In genomic region chr2:170343819-170344317, GRCm38 (mm10) we compare ENCODE assay signal across 7 mouse cellular contexts.
A peak's percentile ranks its signal among the peaks of the same experiment; 100 is the strongest.
DNase-seq lines count a peak whose midpoint lies in the region; ATAC-seq and TF ChIP-seq lines count a peak whose summit lies in the region.

No protein-coding gene starts in this region.

- no peaks in the 10 kb centered on the region for H3K36me3 ChIP-seq in forebrain, embryonic 15.5 days
- no peaks in the 10 kb centered on the region for H3K36me3 ChIP-seq in liver, embryonic 16.5 days (ENCODE audit: control insufficient read depth, insufficient read depth)

- H3K9me3 ChIP-seq in forebrain, embryonic 15.5 days: no peaks in the 10 kb centered on the region
- no peaks in the 10 kb centered on the region for H3K9me3 ChIP-seq in liver, embryonic 16.5 days (replicated peaks; ENCODE audit: control insufficient read depth, low read length)

- TF ChIP-seq CTCF in lung, adult 2 months (IDR thresholded peaks at IDR 0.05; ENCODE audit: insufficient read depth, low read length): no peak

- no peak overlapping the region for H3K4me3 ChIP-seq in lung, adult 2 months (replicated peaks; ENCODE audit: extremely low read depth, low read depth, low read length)
- no peak overlapping the region for H3K4me3 ChIP-seq in forebrain, embryonic 15.5 days
- no peak overlapping the region for H3K4me3 ChIP-seq in liver, embryonic 16.5 days (ENCODE audit: low read depth, low read length)

- WGBS in lung, adult 2 months: 40% methylated on average over 10 of the region's 10 CpGs
- 39% methylated on average over 10 of the region's 10 CpGs for WGBS in forebrain, embryonic 15.5 days
- 44% methylated on average over 10 of the region's 10 CpGs for WGBS in liver, embryonic 16.5 days (ENCODE audit: insufficient replicate concordance)

- H3K4me2 ChIP-seq in forebrain, embryonic 15.5 days (replicated peaks): no peak overlapping the region
- peak overlapping the region; percentile 0 for H3K4me2 ChIP-seq in liver, embryonic 16.5 days (ENCODE audit: low read depth, low read length)

- no peak for TF ChIP-seq POLR2A in lung, adult 2 months (IDR thresholded peaks at IDR 0.05; ENCODE audit: borderline replicate concordance, extremely low read depth, low read depth, low read length)

- no peaks in the 10 kb centered on the region for H3K4me1 ChIP-seq in lung, adult 2 months (ENCODE audit: control insufficient read depth, insufficient read depth, low read length)
- peaks cover 32% of the 10 kb centered on the region for H3K4me1 ChIP-seq in forebrain, embryonic 15.5 days
- peaks cover 13% of the 10 kb centered on the region for H3K4me1 ChIP-seq in liver, embryonic 16.5 days (ENCODE audit: control insufficient read depth, low read depth, low read length)

- no peaks in the 10 kb centered on the region for H3K27me3 ChIP-seq in forebrain, embryonic 15.5 days
- no peaks in the 10 kb centered on the region for H3K27me3 ChIP-seq in liver, embryonic 16.5 days (ENCODE audit: control insufficient read depth, insufficient read depth, low read depth, low read length)

- peak; percentile 55; the same call in 1 of the 2 replicates for ATAC-seq in forebrain, embryonic 15.5 days (replicated peaks)
- peak; percentile 68 for ATAC-seq in liver, embryonic 16.5 days (ENCODE audit: low read depth)

- DNase-seq in lung, adult 2 months: peak; percentile 34
- DNase-seq in lung, postnatal 10 days: no peak
- peak; percentile 39 for DNase-seq in thymus, postnatal 25 days
- DNase-seq in layer of hippocampus, adult 18-20 months (ENCODE audit: low spot score in 2 of 2): no peak
- no peak for DNase-seq in cerebellum, postnatal 10 days

- no peak overlapping the region for H3K9ac ChIP-seq in forebrain, embryonic 15.5 days (replicated peaks)
- peak overlapping the region; percentile 6; the same call in 1 of the 2 replicates for H3K9ac ChIP-seq in liver, embryonic 16.5 days (ENCODE audit: low read depth, low read length)

- peak overlapping the region; percentile 46 for H3K27ac ChIP-seq in forebrain, embryonic 15.5 days (replicated peaks)
- peak overlapping the region; percentile 25 for H3K27ac ChIP-seq in liver, embryonic 16.5 days (ENCODE audit: low read length)

Comparison
In these comparisons a context has a peak if more than half of its experiments do, and no peak if none do; other contexts are left out.
1. DNase-seq: peak in lung, adult 2 months (single experiment) and thymus, postnatal 25 days (single experiment); none in lung, postnatal 10 days (single experiment), layer of hippocampus, adult 18-20 months (0 of 2) and cerebellum, postnatal 10 days (0 of 2).